Mouse (Mus musculus): ENCODE results near the gene Avpi1.

The Avpi1 gene

GRCm38 (mm10) chr19:42128787-42129508 lies at the start of gene Avpi1:
TSS of gene Avpi1 (minus strand) at chr19:42129059.
- peak; percentile 97 to 98 for DNase-seq (ENCODE audit: low spot score in 2 of 2)

- no peak for DNase-seq (ENCODE audit: low spot score in 2 of 2)
Observed at GRCm38 (mm10) chr19:42177461-42177860, 48.6 kb upstream of the Avpi1 start.

GRCm38 (mm10) chr19:42176841-42177240 lies 48.0 kb upstream of the Avpi1 start:
- no peak for DNase-seq (ENCODE audit: low spot score in 2 of 2)

GRCm38 (mm10) chr19:42170025-42170969 lies 41.4 kb upstream of the Avpi1 start:
- DNase-seq (ENCODE audit: low spot score in 2 of 2), result peak; percentile 89 to 91

- no peak for DNase-seq (ENCODE audit: low spot score in 2 of 2)
Observed at GRCm38 (mm10) chr19:42169322-42169975, 40.6 kb upstream of the Avpi1 start.

- DNase-seq (ENCODE audit: low spot score in 2 of 2), result no peak
Observed at GRCm38 (mm10) chr19:42167489-42167888, 38.6 kb upstream of the Avpi1 start.

- no peak for DNase-seq (ENCODE audit: low spot score in 2 of 2)
Observed at GRCm38 (mm10) chr19:42166766-42167165, 37.9 kb upstream of the Avpi1 start.

- DNase-seq (ENCODE audit: low spot score in 2 of 2), result peak in 1 of 2 experiments; percentile 75
Observed at GRCm38 (mm10) chr19:42166130-42166529, 37.3 kb upstream of the Avpi1 start.

- DNase-seq (ENCODE audit: low spot score in 2 of 2), result no peak
Observed at GRCm38 (mm10) chr19:42164188-42164587, 35.3 kb upstream of the Avpi1 start.

- no peak for DNase-seq (ENCODE audit: low spot score in 2 of 2)
Observed at GRCm38 (mm10) chr19:42163764-42164163, 34.9 kb upstream of the Avpi1 start, which contains the start of gene Zfyve27. TSS of gene Zfyve27 (plus strand) at chr19:42163951.

GRCm38 (mm10) chr19:42158246-42159017 lies 29.6 kb upstream of the Avpi1 start:
- no peak for DNase-seq (ENCODE audit: low spot score in 2 of 2)

GRCm38 (mm10) chr19:42157493-42158237 lies 28.8 kb upstream of the Avpi1 start:
- DNase-seq (ENCODE audit: low spot score in 2 of 2), result no peak

GRCm38 (mm10) chr19:42151990-42152389 lies 23.1 kb upstream of the Avpi1 start:
- DNase-seq (ENCODE audit: low spot score in 2 of 2), result peak; percentile 70 to 78

- no peak for DNase-seq (ENCODE audit: low spot score in 2 of 2)
Observed at GRCm38 (mm10) chr19:42148569-42148860, 19.7 kb upstream of the Avpi1 start.

GRCm38 (mm10) chr19:42147769-42148568 lies 19.1 kb upstream of the Avpi1 start:
- DNase-seq (ENCODE audit: low spot score in 2 of 2), result peak in 1 of 2 experiments; percentile 52

- peak in 1 of 2 experiments; percentile 52 for DNase-seq (ENCODE audit: low spot score in 2 of 2)
Observed at GRCm38 (mm10) chr19:42147170-42147768, 18.4 kb upstream of the Avpi1 start, which contains the start of gene Marveld1. TSS of gene Marveld1 (plus strand) at chr19:42147400.

- DNase-seq (ENCODE audit: low spot score in 2 of 2), result no peak
Observed at GRCm38 (mm10) chr19:42146276-42147010, 17.6 kb upstream of the Avpi1 start.

GRCm38 (mm10) chr19:42145731-42146130 lies 16.9 kb upstream of the Avpi1 start:
- DNase-seq (ENCODE audit: low spot score in 2 of 2), result no peak

- no peak for DNase-seq (ENCODE audit: low spot score in 2 of 2)
Observed at GRCm38 (mm10) chr19:42145210-42145609, 16.4 kb upstream of the Avpi1 start.

Data from frontal cortex, postnatal 10 days (tissue).